Mouse (Mus musculus) MEL (cell line): ENCODE data around the gene Fut1. TPM values are rescaled to one million over a fixed set of nuclear protein-coding genes. Genes with fewer than 3 reads are reported as not detected.
A peak's percentile ranks its signal among the peaks of the same experiment; 100 is the strongest.

Experiments used
- DNase-seq: peaks from one replicate; pipeline ENCODE4 v3.0.0; 2011; ENCODE audit warnings: low read depth, low spot score
- H3K27ac ChIP-seq: 2 replicates; pipeline ENCODE4 v1.5.1; 2012; ENCODE audit warnings: low read depth, mild to moderate bottlenecking, control low read depth, low read length, moderate library complexity; ENCODE audit not compliant: control insufficient read depth
- H3K27me3 ChIP-seq, 2 experiments: fragments of 150-350 bp in 1 of 2; sonication (generic) in 1 of 2; 2 replicates each; pipeline ENCODE4 v1.6.1; 2012; ENCODE audit warnings: low read length in 2 of 2, mild to moderate bottlenecking in 2 of 2, improper control_type of control experiment in 1 of 2, moderate library complexity in 1 of 2; ENCODE audit not compliant: insufficient read depth in 2 of 2, control insufficient read depth in 1 of 2
- H3K36me3 ChIP-seq, 2 experiments: 2 replicates each; pipeline ENCODE4 v1.6.1; 2012 to 2014; ENCODE audit warnings: low read length in 2 of 2, improper control_type of control experiment in 1 of 2, inconsistent platforms in 1 of 2, mild to moderate bottlenecking in 1 of 2; ENCODE audit not compliant: insufficient read depth in 2 of 2, control insufficient read depth in 1 of 2
- H3K4me1 ChIP-seq, 2 experiments: fragments of 150-350 bp in 1 of 2; sonication (generic) in 1 of 2; 2 replicates each; pipeline ENCODE4 v1.6.1; 2012; ENCODE audit warnings: low read length in 2 of 2, improper control_type of control experiment in 1 of 2, mild to moderate bottlenecking in 1 of 2; ENCODE audit not compliant: insufficient read depth in 2 of 2, control insufficient read depth in 1 of 2
- H3K4me3 ChIP-seq, 2 experiments: fragments of 150-350 bp in 1 of 2; sonication (generic) in 1 of 2; 2 replicates each; pipeline ENCODE4 v1.5.1; 2012; ENCODE audit warnings: low read depth in 2 of 2, low read length in 2 of 2, mild to moderate bottlenecking in 2 of 2, moderate library complexity in 2 of 2, control low read depth in 1 of 2, improper control_type of control experiment in 1 of 2; ENCODE audit not compliant: control insufficient read depth in 1 of 2, insufficient read depth in 1 of 2
- H3K79me2 ChIP-seq: 2 replicates; pipeline ENCODE4 v1.6.1; 2012; ENCODE audit warnings: mild to moderate bottlenecking, low read length, moderate library complexity; ENCODE audit not compliant: control insufficient read depth, poor library complexity, insufficient read depth
- H3K9ac ChIP-seq: 2 replicates; pipeline ENCODE4 v1.6.1; 2012; ENCODE audit warnings: low read depth, mild to moderate bottlenecking, control low read depth, low read length, moderate library complexity; ENCODE audit not compliant: control insufficient read depth, poor library complexity, severe bottlenecking
- H3K9me3 ChIP-seq: fragments of 150-350 bp; sonication (generic); replicated peaks from 2 replicates; pipeline ENCODE4 v1.6.1; 2012; ENCODE audit warnings: mild to moderate bottlenecking, low read length, improper control_type of control experiment, moderate library complexity; ENCODE audit not compliant: insufficient read depth
- BHLHE40 ChIP-seq: IDR thresholded peaks from 2 replicates; pipeline ENCODE4 v1.6.1; 2012; ENCODE audit warnings: low read depth, mild to moderate bottlenecking, inconsistent platforms, low read length, improper control_type of control experiment, borderline replicate concordance
- CHD2 ChIP-seq: IDR thresholded peaks from 2 replicates; pipeline ENCODE4 v1.6.1; 2011; ENCODE audit warnings: low read length, improper control_type of control experiment
- CTCF ChIP-seq, 3 experiments: IDR thresholded peaks in 2 of 3; conservative IDR thresholded peaks in 1 of 3; 2 replicates each; pipeline ENCODE4 v1.5.1; 2011 to 2012; ENCODE audit warnings: low read length in 3 of 3, low read depth in 2 of 3, mild to moderate bottlenecking in 2 of 3, improper control_type of control experiment in 1 of 3, inconsistent platforms in 1 of 3, mixed read lengths in 1 of 3, moderate library complexity in 1 of 3; ENCODE audit not compliant: control insufficient read depth in 1 of 3, insufficient read depth in 1 of 3, poor library complexity in 1 of 3, severe bottlenecking in 1 of 3
- E2F4 ChIP-seq: IDR thresholded peaks from 2 replicates; pipeline ENCODE4 v1.6.1; 2011; ENCODE audit warnings: low read depth, low read length, improper control_type of control experiment, borderline replicate concordance
- ELF1 ChIP-seq: IDR thresholded peaks from 2 replicates; pipeline ENCODE4 v1.6.1; 2014; ENCODE audit warnings: low read depth, mild to moderate bottlenecking, inconsistent platforms, low read length, improper control_type of control experiment, moderate library complexity
- EP300 ChIP-seq, 2 experiments: IDR thresholded peaks; 2 replicates each; pipeline ENCODE4 v1.6.1; 2011; ENCODE audit warnings: improper control_type of control experiment in 2 of 2, low read length in 2 of 2, low read depth in 1 of 2, mild to moderate bottlenecking in 1 of 2
- ETS1 ChIP-seq: IDR thresholded peaks from 2 replicates; pipeline ENCODE4 v1.6.1; 2012; ENCODE audit warnings: low read depth, mild to moderate bottlenecking, inconsistent platforms, low read length, improper control_type of control experiment, moderate library complexity
- GABPA ChIP-seq: IDR thresholded peaks from 2 replicates; pipeline ENCODE4 v1.6.1; 2012; ENCODE audit warnings: low read depth, mild to moderate bottlenecking, inconsistent platforms, low read length, improper control_type of control experiment, moderate library complexity
- GATA1 ChIP-seq: IDR thresholded peaks from 2 replicates; pipeline ENCODE4 v1.6.1; 2011; ENCODE audit warnings: low read depth, low read length, improper control_type of control experiment
- MAFK ChIP-seq: IDR thresholded peaks from 2 replicates; pipeline ENCODE4 v1.6.1; 2011; ENCODE audit warnings: low read depth, mild to moderate bottlenecking, low read length, improper control_type of control experiment, borderline replicate concordance
- MAZ ChIP-seq: IDR thresholded peaks from 2 replicates; pipeline ENCODE4 v1.6.1; 2012; ENCODE audit warnings: low read depth, mild to moderate bottlenecking, inconsistent platforms, low read length, improper control_type of control experiment
- MXI1 ChIP-seq: IDR thresholded peaks from 2 replicates; pipeline ENCODE4 v1.6.1; 2011; ENCODE audit warnings: mild to moderate bottlenecking, low read depth, low read length, improper control_type of control experiment
- MYB ChIP-seq: IDR thresholded peaks from 2 replicates; pipeline ENCODE4 v1.6.1; 2011; ENCODE audit warnings: mild to moderate bottlenecking, low read depth, low read length, improper control_type of control experiment
- POLR2A ChIP-seq, 2 experiments: IDR thresholded peaks; 2 replicates each; pipeline ENCODE4 v1.6.1; 2011 to 2012; ENCODE audit warnings: low read length in 2 of 2, mild to moderate bottlenecking in 2 of 2, control low read depth in 1 of 2, improper control_type of control experiment in 1 of 2, low read depth in 1 of 2, moderate library complexity in 1 of 2; ENCODE audit not compliant: control insufficient read depth in 1 of 2, insufficient read depth in 1 of 2, poor library complexity in 1 of 2
- POLR2AphosphoS2 ChIP-seq: IDR thresholded peaks from 2 replicates; pipeline ENCODE4 v1.6.1; 2011; ENCODE audit warnings: low read length, improper control_type of control experiment
- POLR2AphosphoS5 ChIP-seq: IDR thresholded peaks from 2 replicates; pipeline ENCODE4 v1.6.1; 2012; ENCODE audit warnings: low read depth, borderline replicate concordance, mild to moderate bottlenecking, inconsistent platforms, low read length, moderate library complexity, mixed read lengths
- RAD21 ChIP-seq: IDR thresholded peaks from 2 replicates; pipeline ENCODE4 v1.6.1; 2011; ENCODE audit warnings: mild to moderate bottlenecking, low read depth, low read length, improper control_type of control experiment
- RCOR1 ChIP-seq: IDR thresholded peaks from 2 replicates; pipeline ENCODE4 v1.6.1; 2012; ENCODE audit warnings: low read depth, mild to moderate bottlenecking, inconsistent platforms, low read length, improper control_type of control experiment
- SIN3A ChIP-seq: IDR thresholded peaks from 2 replicates; pipeline ENCODE4 v1.6.1; 2012; ENCODE audit warnings: low read length, improper control_type of control experiment, inconsistent platforms
- SMC3 ChIP-seq: IDR thresholded peaks from 2 replicates; pipeline ENCODE4 v1.6.1; 2011; ENCODE audit warnings: low read depth, low read length, improper control_type of control experiment
- TBP ChIP-seq: IDR thresholded peaks from 2 replicates; pipeline ENCODE4 v1.8.0; 2011; ENCODE audit warnings: low read depth, low read length, improper control_type of control experiment
- UBTF ChIP-seq: IDR thresholded peaks from 2 replicates; pipeline ENCODE4 v1.6.1; 2012; ENCODE audit warnings: low read depth, mild to moderate bottlenecking, inconsistent platforms, low read length, improper control_type of control experiment, moderate library complexity, borderline replicate concordance; ENCODE audit not compliant: insufficient read depth
- USF2 ChIP-seq, 2 experiments: IDR thresholded peaks; 2 replicates each; pipeline ENCODE4 v1.6.1; 2011 to 2012; ENCODE audit warnings: improper control_type of control experiment in 2 of 2, low read length in 2 of 2, borderline replicate concordance in 1 of 2, inconsistent platforms in 1 of 2, low read depth in 1 of 2, mild to moderate bottlenecking in 1 of 2; ENCODE audit not compliant: insufficient read depth in 1 of 2
- ZC3H11A ChIP-seq: IDR thresholded peaks from 2 replicates; pipeline ENCODE4 v1.6.1; 2012; ENCODE audit warnings: low read depth, mild to moderate bottlenecking, inconsistent platforms, low read length, improper control_type of control experiment
- ZKSCAN1 ChIP-seq: IDR thresholded peaks from 2 replicates; pipeline ENCODE4 v1.6.1; 2012; ENCODE audit warnings: low read depth, mild to moderate bottlenecking, inconsistent platforms, low read length, improper control_type of control experiment, moderate library complexity
- ZMIZ1 ChIP-seq: IDR thresholded peaks from 2 replicates; pipeline ENCODE4 v1.6.1; 2012; ENCODE audit warnings: low read depth, mild to moderate bottlenecking, inconsistent platforms, low read length, improper control_type of control experiment, moderate library complexity
- polyA plus RNA-seq, 2 experiments: library from polyadenylated mRNA; stranded (reverse) in 1 of 2; unstranded in 1 of 2; fragments of >175 nt in 1 of 2; fragments of >200 nt in 1 of 2; gene quantifications; 2 replicates each; pipeline versions ENCODE4 v1.2.1 to v1.2.4; 2012; ENCODE audit warnings: low replicate concordance in 2 of 2, low read depth in 1 of 2; ENCODE audit not compliant: insufficient read length in 2 of 2, insufficient read depth in 1 of 2, missing spikeins in 1 of 2
- total RNA-seq: library from RNA; depleted of rRNA; stranded (reverse); fragments of 300-350 nt; gene quantifications from 2 replicates; pipeline ENCODE4 v1.2.3, GENCODE M21; 2012

Fut1 gene
- total and polyA plus RNA-seq, 3 experiments, result 0.04 TPM; not detected in 2

DNA sequence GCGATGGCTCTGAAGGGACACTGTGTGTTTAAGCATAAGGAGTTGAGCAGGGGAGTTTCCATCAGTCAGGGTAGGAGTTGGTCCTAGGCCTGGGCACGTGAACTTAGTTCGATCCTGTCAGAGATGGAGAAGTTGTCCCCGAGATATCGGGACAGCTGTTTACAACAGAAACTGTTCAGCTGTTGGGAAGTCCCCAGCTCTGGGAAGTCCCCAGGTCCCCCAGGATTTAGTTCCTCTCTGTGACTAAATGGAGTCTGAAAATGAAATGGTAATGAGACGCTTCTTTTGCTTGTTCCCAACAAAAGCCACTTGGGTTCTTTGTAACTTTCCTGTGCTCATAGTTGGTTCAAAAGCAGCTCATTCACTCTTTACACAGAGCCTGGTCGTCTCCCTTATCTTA is 25.2 kb upstream of the Fut1 start:
- H3K36me3 ChIP-seq, result peaks cover 0 to 27% of the 10 kb centered on the region in 2 experiments; a peak in 3 of 4 replicates
- TF ChIP-seq BHLHE40, result peak; percentile 55; the same call in 1 of the 2 replicates
- no peak for TF ChIP-seq MAZ
- no peak for TF ChIP-seq SMC3
- peak; percentile 31; the same call in 1 of the 2 replicates for TF ChIP-seq GATA1
- no peak for TF ChIP-seq CHD2
- peak; percentile 82 for TF ChIP-seq ETS1
- no peak for TF ChIP-seq UBTF
- TF ChIP-seq, all 39 proteins: peak for 3
- Histone ChIP-seq H3K27me3 (no peaks in the 10 kb centered on the region), H3K27ac (peak overlapping the region; percentile 1; the same call in 1 of the 2 replicates), H3K79me2 (no peaks in the 10 kb centered on the region), H3K4me3 (no peak overlapping the region), H3K4me1 (peaks cover 10 to 20% of the 10 kb centered on the region in 2 experiments), H3K9ac (peak overlapping the region; percentile 0; the same call in 1 of the 2 replicates), H3K9me3 (no peaks in the 10 kb centered on the region)
- DNase-seq, result peak; percentile 41

DNA sequence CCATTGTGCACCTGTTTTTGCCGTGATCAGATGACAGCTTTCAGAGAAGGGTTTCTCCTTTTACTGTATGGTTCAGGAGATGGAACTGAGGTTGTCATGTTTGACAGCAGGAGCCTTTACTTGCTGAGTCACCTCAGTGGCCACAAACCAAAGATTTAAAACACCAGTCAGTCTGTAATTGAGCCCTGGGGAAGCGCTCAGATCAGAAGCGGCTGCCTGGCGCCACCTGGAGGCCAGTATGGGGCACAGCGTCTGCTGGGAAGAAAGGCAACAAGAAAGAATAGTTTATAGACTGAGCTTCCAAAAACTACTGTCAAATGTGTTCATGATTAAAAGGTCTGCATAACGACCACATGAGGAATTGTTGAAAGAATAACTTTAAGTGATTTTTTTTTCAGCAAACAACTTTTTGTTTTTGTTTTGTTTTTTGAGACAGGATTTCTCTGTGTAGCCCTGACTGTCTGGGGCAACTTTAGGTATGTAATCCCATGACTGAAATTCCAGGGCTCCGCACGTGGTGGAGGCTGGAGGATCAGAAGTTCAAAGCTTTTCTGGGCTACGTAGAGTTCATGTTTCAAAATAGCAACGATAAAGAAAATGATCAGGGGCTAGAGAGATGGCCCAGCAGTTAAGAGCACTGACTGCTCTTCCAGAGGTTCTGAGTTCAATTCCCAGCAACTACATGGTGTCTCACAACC is 23.8 kb upstream of the Fut1 start:
- Histone ChIP-seq H3K36me3 (peaks cover 0 to 27% of the 10 kb centered on the region in 2 experiments; a peak in 2 of 4 replicates), H3K9me3 (no peaks in the 10 kb centered on the region), H3K27me3 (no peaks in the 10 kb centered on the region), H3K4me1 (peaks cover 10 to 20% of the 10 kb centered on the region in 2 experiments), H3K4me3 (no peak overlapping the region), H3K79me2 (no peaks in the 10 kb centered on the region), H3K9ac (peak overlapping the region; percentile 10; the same call in 1 of the 2 replicates), H3K27ac (no peak overlapping the region)
- TF ChIP-seq CTCF (IDR thresholded peaks at IDR 0.05 in 2 of 3, conservative IDR thresholded peaks at IDR 0.05 in 1 of 3; ENCODE audit: control insufficient read depth in 1 of 3, insufficient read depth in 1 of 3, low read depth in 2 of 3, low read length in 3 of 3, poor library complexity in 1 of 3, severe bottlenecking in 1 of 3) (peak; percentile 91 to 99 (median 98)), UBTF (no peak), MAFK (peak; percentile 79; the same call in 1 of the 2 replicates), SIN3A (peak; percentile 87), POLR2AphosphoS2 (no peak), ZKSCAN1 (no peak), MYB (no peak), EP300 (IDR thresholded peaks at IDR 0.05; ENCODE audit: low read depth in 1 of 2, low read length in 2 of 2) (peak in 1 of 2 experiments; percentile 22; a peak in 1 of 4 replicates), MXI1 (peak; percentile 58; the same call in 1 of the 2 replicates), POLR2A (IDR thresholded peaks at IDR 0.05; ENCODE audit: control insufficient read depth in 1 of 2, insufficient read depth in 1 of 2, low read depth in 1 of 2, low read length in 2 of 2, poor library complexity in 1 of 2) (no peak), ETS1 (peak; percentile 51), USF2 (IDR thresholded peaks at IDR 0.05; ENCODE audit: borderline replicate concordance in 1 of 2, insufficient read depth in 1 of 2, low read depth in 1 of 2, low read length in 2 of 2) (no peak), MAZ (no peak), BHLHE40 (no peak), RAD21 (peak; percentile 93), CHD2 (no peak), GABPA (peak; percentile 67; the same call in 1 of the 2 replicates), E2F4 (no peak), ZC3H11A (peak; percentile 84), RCOR1 (peak; percentile 72), SMC3 (peak; percentile 94), ELF1 (no peak), ZMIZ1 (no peak), TBP (no peak), POLR2AphosphoS5 (no peak), GATA1 (0 out of 2 replicates have a peak, but pooled peaks have one; percentile 17)
- peak; percentile 94 for DNase-seq
